Mouse (Mus musculus) heart, embryonic 14.5 days (tissue): Measurements from ENCODE around the gene Slu7. TPM values are rescaled to one million over a fixed set of nuclear protein-coding genes. Genes with fewer than 3 reads are reported as not detected.
A peak's percentile ranks its signal among the peaks of the same experiment; 100 is the strongest.

ENCODE experiments used
- ATAC-seq: fragments of 200-750 bp; cut with Nextera tagmentation; 2 replicates; pipeline ENCODE4 v1.8.0; 2017; ENCODE audit warnings: low read depth, moderate TSS enrichment; ENCODE audit not compliant: insufficient number of reproducible peaks, insufficient read depth, low FRiP score
- H3K27ac ChIP-seq, 2 experiments: fragments of 200-500 bp in 1 of 2; fragments of 300-500 bp in 1 of 2; sonication (generic) in 1 of 2; replicated peaks in 1 of 2; 2 replicates each; pipeline ENCODE4 v1.5.1; 2012 to 2014; ENCODE audit warnings: low read depth in 2 of 2, low read length in 2 of 2, control low read depth in 1 of 2, mild to moderate bottlenecking in 1 of 2, mixed read lengths in 1 of 2; ENCODE audit not compliant: control insufficient read depth in 1 of 2, insufficient read depth in 1 of 2
- H3K27me3 ChIP-seq: fragments of 300-500 bp; sonication (generic); 2 replicates; pipeline ENCODE4 v1.6.1; 2014; ENCODE audit warnings: mild to moderate bottlenecking, low read length, control low read depth; ENCODE audit not compliant: control insufficient read depth, insufficient read depth
- H3K36me3 ChIP-seq: fragments of 300-500 bp; sonication (generic); 2 replicates; pipeline ENCODE4 v1.6.1; 2014; ENCODE audit warnings: mild to moderate bottlenecking, control low read depth, low read length, mixed read lengths; ENCODE audit not compliant: control insufficient read depth, insufficient read depth
- H3K4me1 ChIP-seq, 2 experiments: fragments of 200-500 bp in 1 of 2; fragments of 300-500 bp in 1 of 2; sonication (generic) in 1 of 2; 2 replicates each; pipeline ENCODE4 v1.6.1; 2012 to 2014; ENCODE audit warnings: low read length in 2 of 2, control low read depth in 1 of 2, mixed read lengths in 1 of 2; ENCODE audit not compliant: control insufficient read depth in 2 of 2, insufficient read depth in 2 of 2
- H3K4me2 ChIP-seq: fragments of 300-500 bp; sonication (generic); 2 replicates; pipeline ENCODE4 v1.6.1; 2014; ENCODE audit warnings: mild to moderate bottlenecking, low read length
- H3K4me3 ChIP-seq, 2 experiments: fragments of 200-500 bp in 1 of 2; fragments of 300-500 bp in 1 of 2; sonication (generic) in 1 of 2; 2 replicates each; pipeline ENCODE4 v1.5.1; 2012 to 2014; ENCODE audit warnings: low read length in 2 of 2, mild to moderate bottlenecking in 2 of 2, control low read depth in 1 of 2, low read depth in 1 of 2, moderate library complexity in 1 of 2; ENCODE audit not compliant: control insufficient read depth in 1 of 2, insufficient read depth in 1 of 2
- H3K9ac ChIP-seq: fragments of 300-500 bp; sonication (generic); 2 replicates; pipeline ENCODE4 v1.6.1; 2014; ENCODE audit warnings: mild to moderate bottlenecking, low read length
- H3K9me3 ChIP-seq: fragments of 300-500 bp; sonication (generic); 2 replicates; pipeline ENCODE4 v1.6.1; 2016; ENCODE audit warnings: low read length, control low read depth; ENCODE audit not compliant: control insufficient read depth
- WGBS: fragments of 180-500 bp; shearing (Covaris S2); extraction: QIAGEN DNeasy Blood & Tissue Kit; methylation state at CpG from one replicate; pipeline ENCODE4 v1.1.7; 2014; 5-methylcytosine and 5-hydroxymethylcytosine counted together
- polyA plus RNA-seq: library from polyadenylated mRNA; unstranded; fragments of >200 nt; fragmentation: Nextera tagmentation; extraction: Ambion mirVana; gene quantifications from 2 replicates; pipeline ENCODE4 v1.2.1, GENCODE M21; 2014

Slu7 gene
- polyA plus RNA-seq, 1 experiment from 2014 or later: 37.0 TPM

DNA sequence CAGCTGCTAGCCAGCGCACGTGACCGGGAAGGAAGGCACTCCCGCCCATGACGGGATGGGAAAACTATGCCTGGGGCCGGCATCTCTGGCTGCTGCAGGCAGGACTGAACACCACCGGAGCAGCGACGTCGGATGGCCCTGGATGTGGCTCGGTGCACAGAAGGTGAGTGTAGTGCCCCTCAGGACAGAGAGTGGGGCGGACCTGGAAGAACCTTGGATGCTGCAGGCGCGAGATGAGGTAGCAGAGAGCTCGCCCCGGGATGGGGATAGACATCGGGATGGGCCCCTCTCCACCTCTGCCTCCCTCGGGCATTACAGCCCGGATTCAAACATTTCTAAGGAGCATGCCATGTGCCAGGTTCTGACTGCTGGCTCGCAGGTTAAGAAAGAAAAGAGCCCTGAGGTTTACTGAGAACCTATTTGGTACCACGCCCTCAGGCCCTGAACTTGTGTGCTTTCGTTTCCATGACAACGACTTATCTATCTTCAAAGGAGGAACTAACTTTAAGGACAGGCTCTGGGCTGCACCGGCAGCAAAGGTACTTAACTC is 40.8 kb downstream of the Slu7 start, which contains the start of gene C1qtnf2:
Gene C1qtnf2, plus strand, starts transcription at position 52 of the 550 bp plus-strand sequence.
- Histone ChIP-seq H3K4me2 (peak within 1 kb of the TSS; percentile 75), H3K27me3 (no peaks in the 10 kb centered on the region), H3K27ac (no peak within 1 kb of the TSS), H3K4me1 (peaks cover 8 to 10% of the 10 kb centered on the region in 2 experiments), H3K9ac (peak within 1 kb of the TSS; percentile 57), H3K4me3 (peak within 1 kb of the TSS; percentile 36 to 46), H3K9me3 (no peaks in the 10 kb centered on the region), H3K36me3 (no peaks in the 10 kb centered on the region)
- ATAC-seq: peak; percentile 59
- 4% methylated on average over 24 of the region's 24 CpGs for WGBS

DNA sequence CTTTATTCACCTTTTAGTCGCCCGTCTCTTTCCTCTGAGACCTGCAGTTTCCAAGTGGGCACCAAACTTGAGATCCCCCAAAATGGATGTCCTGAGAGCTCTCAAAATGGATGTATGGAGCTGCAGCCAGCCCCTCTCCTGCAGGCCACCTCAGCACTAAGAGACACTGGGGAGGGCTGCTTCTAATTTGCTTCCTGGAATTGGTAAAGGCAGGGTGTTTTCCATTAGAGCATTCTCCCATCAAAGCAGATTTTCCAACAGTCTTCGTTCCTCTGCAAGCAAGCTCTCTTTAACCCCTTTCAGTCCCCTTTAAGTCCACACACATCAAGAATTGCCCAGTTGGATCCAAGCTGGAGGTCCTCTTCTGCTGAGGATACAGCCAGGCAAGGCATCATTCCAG is 45.8 kb downstream of the Slu7 start:
- no peak for ATAC-seq
- Histone ChIP-seq H3K4me2 (no peak overlapping the region), H3K27me3 (no peaks in the 10 kb centered on the region), H3K4me3 (no peak overlapping the region), H3K9me3 (no peaks in the 10 kb centered on the region), H3K9ac (no peak overlapping the region), H3K27ac (no peak overlapping the region), H3K36me3 (no peaks in the 10 kb centered on the region), H3K4me1 (peaks cover 22 to 40% of the 10 kb centered on the region in 2 experiments)
- 88% methylated on average over 3 of the region's 3 CpGs for WGBS

- no peaks in the 10 kb centered on the region for H3K27me3 ChIP-seq
- no peak overlapping the region for H3K27ac ChIP-seq
- no peak overlapping the region for H3K4me2 ChIP-seq
- no peaks in the 10 kb centered on the region for H3K36me3 ChIP-seq
- no peak overlapping the region for H3K9ac ChIP-seq
- no peak for ATAC-seq
- no peaks in the 10 kb centered on the region for H3K9me3 ChIP-seq
- no peak overlapping the region for H3K4me3 ChIP-seq
- H3K4me1 ChIP-seq: peaks cover 21 to 43% of the 10 kb centered on the region in 2 experiments
- WGBS: 46% methylated on average over 5 of the region's 5 CpGs
Observed at GRCm38 (mm10) chr11:43480561-43480960, 47.0 kb downstream of the Slu7 start.

DNA sequence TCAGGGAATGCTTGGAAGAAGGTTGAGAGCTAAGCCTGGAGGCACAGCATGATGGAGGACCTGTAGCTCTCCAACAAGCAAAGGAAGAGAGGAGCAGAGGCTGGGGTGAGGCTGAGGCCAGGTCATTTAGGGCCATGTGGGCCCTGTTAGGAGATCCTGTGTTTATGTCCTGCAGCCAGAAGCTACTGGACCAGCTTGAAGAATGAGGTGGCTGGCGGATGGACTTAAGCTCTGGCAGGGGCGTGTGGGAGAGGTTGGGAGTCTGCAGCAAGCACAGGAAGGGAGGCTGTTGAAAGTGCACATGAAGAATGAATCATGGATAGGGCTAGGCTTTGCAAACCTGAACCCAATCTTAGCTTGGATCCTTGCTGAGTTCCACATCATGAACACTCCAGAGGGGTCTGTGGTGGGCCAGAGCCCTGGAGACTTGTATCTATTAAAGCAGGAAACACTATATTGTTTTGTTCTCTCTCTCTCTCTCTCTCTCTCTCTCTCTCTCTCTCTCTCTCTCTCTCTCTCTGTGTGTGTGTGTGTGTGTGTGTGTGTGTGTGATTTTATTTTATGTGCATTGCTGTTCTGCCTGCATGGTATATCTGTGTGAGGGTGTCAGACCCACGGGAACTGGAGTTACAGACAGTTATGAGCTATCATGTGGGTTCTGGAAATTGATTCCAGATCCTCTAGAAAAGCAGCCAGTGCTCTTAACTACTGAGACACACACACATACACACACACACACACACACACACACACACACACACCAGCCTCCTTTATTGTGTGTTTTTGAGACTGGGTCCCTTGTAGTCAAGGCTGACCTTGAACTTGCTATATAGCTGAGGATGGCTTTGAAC is 48.4 kb downstream of the Slu7 start:
- no peak overlapping the region for H3K4me3 ChIP-seq
- WGBS: 60% methylated on average over 3 of the region's 3 CpGs
- no peaks in the 10 kb centered on the region for H3K9me3 ChIP-seq
- no peak overlapping the region for H3K4me2 ChIP-seq
- H3K27me3 ChIP-seq: no peaks in the 10 kb centered on the region
- no peak overlapping the region for H3K9ac ChIP-seq
- H3K27ac ChIP-seq: no peak overlapping the region
- H3K4me1 ChIP-seq: peaks cover 21 to 43% of the 10 kb centered on the region in 2 experiments
- ATAC-seq: no peak
- no peaks in the 10 kb centered on the region for H3K36me3 ChIP-seq

DNA sequence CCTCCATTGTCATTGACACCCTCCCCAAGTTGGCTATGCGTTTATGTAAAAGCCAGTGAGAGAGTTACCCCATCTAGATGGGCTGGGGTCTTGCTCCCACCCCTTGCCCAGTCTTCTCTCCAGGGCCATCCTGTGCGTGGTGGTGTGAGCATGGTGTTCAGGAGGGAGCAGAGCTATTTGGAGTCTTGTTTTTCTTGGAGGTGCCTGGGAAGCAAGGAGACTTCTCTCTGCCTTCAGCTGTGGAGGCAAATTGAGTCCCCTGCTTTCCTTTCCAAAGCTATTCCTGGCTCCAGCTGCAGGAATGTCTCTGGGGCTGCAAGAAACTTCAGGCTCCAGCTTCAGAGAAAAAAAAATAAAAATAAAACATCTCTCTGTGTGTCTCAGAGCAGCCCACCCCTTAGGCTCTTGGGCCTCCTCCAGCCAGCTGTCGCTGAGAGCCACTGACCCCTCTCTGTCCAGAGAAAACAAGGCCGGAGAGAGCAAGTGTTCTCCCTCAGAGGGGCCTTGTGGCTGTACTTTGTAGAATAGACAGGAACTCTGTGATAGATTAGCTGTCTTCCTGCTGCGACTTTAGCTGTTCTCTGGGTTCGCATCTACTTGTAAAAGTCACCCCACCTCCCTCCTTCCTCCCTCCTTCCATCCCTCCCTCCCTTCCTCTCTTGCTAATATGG is 49.7 kb downstream of the Slu7 start:
- no peaks in the 10 kb centered on the region for H3K9me3 ChIP-seq
- no peak overlapping the region for H3K4me2 ChIP-seq
- H3K4me3 ChIP-seq: no peak overlapping the region
- H3K9ac ChIP-seq: no peak overlapping the region
- H3K4me1 ChIP-seq: peaks cover 21 to 43% of the 10 kb centered on the region in 2 experiments
- H3K36me3 ChIP-seq: no peaks in the 10 kb centered on the region
- ATAC-seq: peak; percentile 82
- H3K27ac ChIP-seq: peak overlapping the region; percentile 80; a peak in 3 of 4 replicates
- WGBS: 41% methylated on average over 6 of the region's 6 CpGs
- no peaks in the 10 kb centered on the region for H3K27me3 ChIP-seq

DNA sequence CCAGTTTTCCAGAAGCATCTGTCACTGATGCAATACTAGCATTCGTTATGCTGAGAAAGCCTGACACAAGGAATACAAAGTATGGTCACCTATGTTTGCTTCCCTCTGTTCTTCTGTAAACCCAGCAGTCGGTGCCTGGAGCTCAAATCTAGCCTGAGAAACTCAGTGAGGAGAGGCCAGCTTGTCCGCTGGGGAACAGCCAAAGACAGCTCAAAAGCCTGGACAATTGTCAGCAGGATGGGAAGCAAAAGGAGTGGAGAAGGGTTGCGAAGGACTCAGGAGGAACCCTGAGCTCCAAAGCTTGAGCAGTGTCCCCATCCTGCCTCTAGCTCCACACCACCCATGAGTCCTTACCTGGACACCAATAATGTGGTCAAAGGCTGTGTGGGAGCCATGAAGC is 50.5 kb downstream of the Slu7 start:
- Histone ChIP-seq H3K27ac (peak overlapping the region; percentile 61 to 80; a peak in 3 of 4 replicates), H3K4me1 (peaks cover 21 to 43% of the 10 kb centered on the region in 2 experiments), H3K9me3 (no peaks in the 10 kb centered on the region), H3K27me3 (no peaks in the 10 kb centered on the region), H3K4me2 (no peak overlapping the region), H3K9ac (no peak overlapping the region), H3K36me3 (no peaks in the 10 kb centered on the region), H3K4me3 (no peak overlapping the region)
- WGBS: 76% methylated on average over 4 of the region's 4 CpGs
- no peak for ATAC-seq

- Histone ChIP-seq H3K4me2 (no peak overlapping the region), H3K36me3 (no peaks in the 10 kb centered on the region), H3K4me1 (peaks cover 21 to 42% of the 10 kb centered on the region in 2 experiments), H3K27ac (no peak overlapping the region), H3K27me3 (no peaks in the 10 kb centered on the region), H3K9me3 (no peaks in the 10 kb centered on the region), H3K4me3 (no peak overlapping the region), H3K9ac (no peak overlapping the region)
- 45% methylated on average over 11 of the region's 11 CpGs for WGBS
- ATAC-seq: no peak
Observed at GRCm38 (mm10) chr11:43484652-43485051, 51.1 kb downstream of the Slu7 start.
